Mouse (Mus musculus) lung, postnatal 25 days (tissue): ENCODE data around the gene Rabl6.
A peak's percentile ranks its signal among the peaks of the same experiment; 100 is the strongest.

Source experiments
- DNase-seq: peaks from one replicate; pipeline ENCODE4 v3.0.0; 2022; ENCODE audit warnings: low spot score

The Rabl6 gene

GRCm38 (mm10) chr2:25591863-25592262 lies 16.5 kb downstream of the Rabl6 start:
- DNase-seq: peak; percentile 48

- DNase-seq: no peak
Observed at GRCm38 (mm10) chr2:25588227-25588907, 20.0 kb downstream of the Rabl6 start.

GRCm38 (mm10) chr2:25587290-25587689 lies 21.0 kb downstream of the Rabl6 start:
- DNase-seq: no peak

- no peak for DNase-seq
Observed at GRCm38 (mm10) chr2:25585601-25586000, 22.7 kb downstream of the Rabl6 start.

DNA sequence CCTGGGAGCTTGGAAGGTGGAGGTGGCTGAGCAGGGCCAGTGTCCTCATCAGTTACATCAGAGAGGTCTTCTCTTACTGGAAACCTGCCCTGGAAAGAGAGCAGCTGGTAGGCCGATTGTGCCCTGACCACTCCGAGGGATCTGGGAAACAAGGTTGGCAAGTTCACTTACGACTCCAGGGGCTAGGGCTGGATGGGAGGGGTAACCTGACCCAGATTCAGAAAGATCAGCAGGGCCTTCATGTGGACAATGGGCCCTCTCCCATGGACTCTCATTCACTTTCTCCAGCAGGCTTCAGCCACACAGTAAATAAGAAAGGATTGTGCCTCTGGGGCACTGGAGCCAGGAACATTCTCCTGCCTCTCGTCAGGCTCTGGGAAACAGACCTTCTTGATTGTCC lies 23.5 kb downstream of the Rabl6 start:
- DNase-seq: no peak

- DNase-seq: no peak
Observed at GRCm38 (mm10) chr2:25584152-25584551, 24.2 kb downstream of the Rabl6 start.

DNA sequence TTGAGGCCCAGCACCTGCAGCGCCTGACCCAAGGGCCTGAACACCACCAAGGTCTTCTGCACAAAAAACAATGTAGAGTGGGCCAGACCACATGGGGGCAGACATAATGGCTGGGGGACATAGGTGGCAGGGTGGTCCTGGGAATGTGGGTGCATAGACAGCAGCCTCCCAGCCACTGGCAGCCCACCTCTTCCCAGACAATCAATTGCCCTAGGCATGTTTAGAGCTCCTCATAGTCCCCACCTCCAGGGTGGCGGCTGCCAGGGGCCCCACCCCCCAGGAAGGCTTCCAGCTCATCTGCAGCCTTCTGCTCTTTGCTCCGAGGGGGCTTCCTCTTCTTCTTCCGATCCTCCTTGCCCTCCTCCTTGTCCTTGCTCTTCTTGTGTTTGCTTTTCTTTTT lies 24.8 kb downstream of the Rabl6 start:
- DNase-seq: no peak

DNA sequence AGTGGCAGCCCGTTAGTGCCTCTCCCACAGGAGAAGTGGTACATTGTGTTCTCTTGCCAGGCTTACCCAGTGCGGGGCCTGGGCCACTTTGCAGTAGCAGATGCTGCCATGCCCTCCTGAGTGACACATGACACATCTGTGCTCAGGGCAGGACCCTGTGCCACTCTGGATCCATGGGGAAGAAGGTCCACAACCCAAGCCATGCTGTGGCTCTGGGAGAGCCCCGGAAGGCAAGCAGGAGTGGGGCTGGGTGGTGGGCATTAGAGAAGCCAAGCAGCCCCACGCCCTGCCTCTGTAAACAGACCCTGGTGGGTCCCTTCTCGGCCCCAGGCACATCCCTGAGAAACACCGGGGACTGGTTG lies 25.2 kb downstream of the Rabl6 start:
- DNase-seq: no peak

- no peak for DNase-seq
Observed at GRCm38 (mm10) chr2:25582466-25583119, 25.7 kb downstream of the Rabl6 start.

DNA sequence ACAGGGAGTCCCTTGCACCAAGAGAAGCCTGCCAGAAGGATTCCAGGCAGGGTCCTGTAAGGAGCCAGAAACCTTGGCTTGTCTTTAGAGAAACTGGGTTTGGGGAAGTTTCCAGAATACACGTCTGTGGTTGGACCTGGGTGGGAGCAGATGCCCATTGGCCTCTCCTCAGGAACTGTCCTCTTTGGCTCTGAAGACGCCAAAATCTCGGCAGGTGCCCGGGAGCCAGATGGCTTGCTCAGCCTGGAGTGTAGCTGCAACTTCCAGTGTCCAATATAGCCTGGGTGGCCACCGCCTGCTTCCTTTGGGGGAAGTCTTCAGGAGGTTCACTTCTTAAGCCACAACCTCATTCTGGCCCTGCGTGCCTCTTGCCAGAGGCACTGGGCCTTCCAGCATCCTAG lies 26.4 kb downstream of the Rabl6 start:
- no peak for DNase-seq

- DNase-seq: peak; percentile 67
Observed at GRCm38 (mm10) chr2:25581294-25581864, 26.9 kb downstream of the Rabl6 start, which contains the start of gene Ajm1. Ajm1 (minus strand) TSS chr2:25581757.

DNA sequence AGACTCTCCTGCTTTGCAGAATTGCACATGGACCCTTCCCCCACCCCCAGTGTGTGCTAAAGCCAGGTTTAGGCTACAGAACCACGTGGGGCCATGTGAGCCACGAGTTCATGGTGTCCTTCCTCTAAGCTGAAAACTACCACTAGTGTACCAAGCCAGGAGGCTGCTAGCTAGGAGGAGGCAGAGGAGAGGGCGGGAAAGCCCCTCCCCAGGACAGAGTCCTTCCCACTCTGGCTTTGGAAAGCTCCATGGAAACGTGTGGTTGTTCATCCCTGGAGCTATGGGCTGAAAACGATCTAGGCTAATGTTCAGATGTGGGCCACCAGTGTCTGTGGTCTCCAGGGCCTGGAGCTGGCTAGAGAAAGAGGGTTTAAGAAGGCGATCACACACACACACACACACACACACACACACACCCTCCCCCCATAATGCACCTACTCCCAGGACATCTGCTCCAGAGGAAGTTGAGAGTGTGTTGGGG lies 27.7 kb downstream of the Rabl6 start:
- DNase-seq: no peak

DNA sequence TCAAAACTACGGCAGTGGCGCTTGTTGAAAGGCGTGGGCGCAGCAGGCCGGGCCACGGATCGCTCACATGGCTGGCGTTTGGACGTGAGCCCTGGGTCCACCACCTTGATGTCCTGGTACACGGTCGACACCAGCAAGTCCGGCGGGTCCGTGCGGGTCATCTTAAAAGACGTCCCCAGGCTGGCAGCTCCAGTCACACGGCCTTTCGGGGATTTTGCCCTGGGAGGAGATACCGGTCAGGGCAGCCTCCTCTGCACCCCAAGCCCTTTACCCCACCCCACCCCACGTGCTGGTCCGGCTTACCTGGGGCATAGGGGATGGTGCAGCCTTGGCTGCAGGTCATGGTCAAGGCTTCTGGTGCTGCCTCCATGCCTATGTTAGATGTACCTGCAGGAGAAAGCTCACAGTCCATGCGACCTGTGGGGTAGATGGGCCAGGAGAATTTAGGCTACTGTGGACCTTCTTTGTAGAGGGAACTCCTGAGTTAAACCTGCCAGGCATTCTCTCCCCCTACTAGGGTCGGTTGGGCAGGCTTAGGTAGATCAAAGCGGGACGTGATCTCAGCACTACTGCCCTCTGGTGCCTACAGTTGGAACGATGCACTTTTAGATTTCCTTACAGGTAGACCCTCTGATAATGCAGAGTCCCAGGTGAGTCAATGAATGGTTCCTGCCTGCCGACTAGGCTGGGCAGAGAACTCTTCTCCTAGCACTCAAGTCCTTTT lies 28.4 kb downstream of the Rabl6 start:
- peak; percentile 57 for DNase-seq

DNA sequence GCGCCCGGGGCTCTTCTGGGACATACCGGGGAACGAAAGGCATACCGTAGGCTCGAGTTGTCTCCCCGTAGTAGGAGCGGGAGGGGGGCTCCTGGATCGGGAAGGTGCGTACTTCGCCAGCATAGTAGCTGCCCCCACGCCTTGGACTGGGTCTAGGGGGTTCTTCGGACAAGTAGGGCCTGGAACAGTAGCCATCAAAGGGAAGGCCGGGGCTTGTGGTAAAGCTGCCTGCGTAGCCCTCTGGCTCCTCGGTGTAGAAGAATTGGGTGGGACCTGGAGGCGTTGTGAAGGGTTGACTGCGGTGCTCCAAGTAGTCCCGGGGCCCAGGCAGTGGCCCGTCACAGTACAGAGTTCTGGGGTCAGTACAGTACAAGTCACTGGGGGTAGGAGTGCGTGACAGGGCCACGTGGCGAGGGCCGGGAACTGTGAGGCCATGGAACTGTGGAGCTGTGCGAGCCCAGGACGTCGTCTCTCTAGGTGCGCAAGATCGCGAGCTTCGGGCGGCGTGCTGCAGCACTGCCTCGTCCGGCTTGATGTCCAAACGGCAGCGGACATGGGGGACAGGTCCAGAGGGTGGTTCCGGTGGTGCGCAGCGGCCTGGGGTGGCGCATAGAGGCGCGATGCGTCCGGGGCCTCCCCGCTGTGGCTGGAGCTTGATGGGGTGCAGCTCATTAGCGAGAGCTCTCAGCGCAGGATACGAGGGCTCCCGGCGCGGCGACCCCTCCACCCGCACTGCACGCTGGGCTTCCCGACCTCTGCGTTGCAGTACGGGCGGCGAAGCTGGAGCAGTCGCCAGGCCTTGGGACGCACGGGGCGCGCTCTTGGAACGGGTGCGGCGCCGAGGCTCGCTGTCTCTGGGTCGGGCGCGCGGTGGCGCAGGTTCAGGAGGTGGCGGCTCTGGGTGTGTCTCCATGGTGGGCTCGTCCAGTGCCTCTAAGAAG lies 29.3 kb downstream of the Rabl6 start:
- DNase-seq: no peak

GRCm38 (mm10) chr2:25577951-25578795 lies 30.1 kb downstream of the Rabl6 start:
- no peak for DNase-seq

DNA sequence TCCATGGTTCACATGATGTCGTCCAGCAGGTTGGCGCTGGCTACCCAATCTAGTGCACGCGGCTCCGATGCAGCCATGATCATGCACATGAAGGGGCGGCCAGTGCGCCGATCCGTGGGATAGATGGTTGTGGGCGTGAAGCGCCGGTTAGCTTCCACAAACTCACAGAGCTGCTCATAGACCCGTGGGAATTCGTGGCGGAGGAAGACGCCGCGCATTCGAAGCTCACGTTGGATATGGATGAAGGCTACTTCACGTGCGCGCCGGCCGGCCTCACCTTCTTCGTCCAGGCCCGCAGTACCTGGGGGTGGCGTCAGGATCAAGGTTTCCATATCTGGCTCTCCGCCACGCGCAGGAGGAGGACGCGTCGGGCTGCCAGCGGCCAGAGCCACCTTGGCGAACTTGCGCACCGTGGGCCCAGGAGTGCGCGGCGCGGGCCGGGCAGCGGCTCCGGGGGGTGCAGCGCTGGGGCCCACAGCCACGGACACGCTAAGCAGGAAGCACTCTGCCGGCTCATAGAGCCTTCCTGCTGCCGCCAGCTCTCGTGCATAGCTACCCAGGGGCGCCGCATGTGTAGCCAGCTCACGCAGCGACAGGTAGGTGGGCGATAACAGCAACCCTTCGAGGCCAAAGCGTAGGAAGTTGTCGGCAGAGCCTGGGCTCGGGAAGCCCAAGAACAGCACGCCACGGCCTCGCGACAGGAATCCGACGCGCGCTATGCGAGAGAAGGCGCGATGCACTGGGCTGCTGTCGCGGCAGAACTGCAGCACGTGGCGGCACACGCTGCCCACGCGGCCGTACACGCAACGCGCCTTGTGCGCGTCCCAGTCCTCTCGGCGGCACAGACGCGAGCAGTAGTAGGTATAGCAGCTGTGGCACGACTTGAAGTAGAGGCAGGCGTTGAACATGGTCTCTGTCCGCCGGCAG lies 31.1 kb downstream of the Rabl6 start:
- DNase-seq: no peak

DNA sequence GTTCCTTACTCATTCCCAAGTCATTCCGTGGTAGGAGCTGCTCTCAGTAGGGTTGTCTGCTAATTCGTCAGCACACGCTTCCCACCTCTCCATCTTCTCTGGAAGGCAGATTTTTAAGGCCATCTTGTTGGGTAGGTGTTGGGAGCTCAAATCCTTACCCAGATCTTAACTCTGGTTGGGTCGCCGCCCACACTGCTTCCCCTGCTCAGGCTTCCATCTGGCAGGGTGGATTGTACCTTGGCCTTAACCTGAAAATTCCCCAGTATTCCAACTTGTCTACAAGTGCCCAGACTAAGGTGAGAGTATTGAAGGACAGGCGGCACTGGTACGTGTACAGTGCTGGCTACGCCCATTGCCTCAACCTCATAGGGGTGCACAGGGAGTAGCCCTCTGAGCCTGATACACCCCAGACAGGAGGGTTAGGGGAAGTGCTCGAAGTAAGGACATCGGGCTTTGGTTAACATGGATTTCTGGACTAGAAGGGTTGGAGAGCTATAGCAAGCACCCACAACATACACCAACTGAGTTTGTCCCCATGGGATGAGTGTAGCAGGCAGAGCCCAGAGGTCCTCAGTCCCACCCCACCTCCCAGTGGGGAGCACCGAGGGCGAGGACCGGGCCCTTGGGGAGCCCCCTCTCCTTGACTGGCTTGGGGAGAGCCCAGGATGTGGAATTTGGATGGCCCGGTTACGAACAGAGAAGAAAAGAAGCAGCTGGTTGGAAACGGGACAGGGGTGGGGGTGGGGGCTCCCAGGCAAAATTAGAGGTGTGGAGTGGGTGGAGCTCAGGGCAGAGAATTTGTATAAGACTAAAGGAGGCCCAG lies 32.1 kb downstream of the Rabl6 start:
- no peak for DNase-seq

GRCm38 (mm10) chr2:25575432-25576027 lies 32.8 kb downstream of the Rabl6 start:
- peak; percentile 28 for DNase-seq
